Mouse (Mus musculus) monocyte, adult 2 months (primary cell): ENCODE results near the gene Zscan26.
A peak's percentile ranks its signal among the peaks of the same experiment; 100 is the strongest.
"Not testable (repeated sequence)": the region's sequence is repeated elsewhere in the genome, so short reads cannot be mapped to it uniquely, and the experiment has no call there.

ENCODE experiments used
- DNase-seq, 2 experiments: peaks; one replicate each; pipeline ENCODE4 v3.0.0; 2022; ENCODE audit warnings: low spot score in 2 of 2, low read depth in 1 of 2

Zscan26 gene

DNA sequence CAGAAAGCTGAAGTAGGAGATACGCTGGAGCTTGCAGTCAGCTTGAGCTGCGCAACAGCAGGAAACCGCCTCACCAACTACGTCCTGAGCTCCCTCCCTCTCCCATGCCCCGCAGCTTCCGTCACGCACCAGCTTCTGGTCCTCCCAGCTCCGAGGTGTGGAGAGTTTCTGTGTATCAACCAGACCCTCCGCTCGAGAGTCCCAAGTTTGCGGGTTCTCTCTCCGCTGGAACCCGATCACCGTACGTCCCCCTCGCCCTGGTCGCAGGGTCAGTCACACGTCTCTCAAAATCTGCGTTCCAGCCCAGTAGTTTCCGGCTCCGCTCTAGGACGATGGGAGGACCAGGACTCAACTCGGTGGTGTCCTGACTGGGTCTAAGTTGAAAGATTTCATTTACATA, at the start of gene Zscan26:
TSS of gene Zscan26 (minus strand) at position 282 of the 400 bp plus-strand sequence.
- DNase-seq: peak; percentile 22 to 75

DNA sequence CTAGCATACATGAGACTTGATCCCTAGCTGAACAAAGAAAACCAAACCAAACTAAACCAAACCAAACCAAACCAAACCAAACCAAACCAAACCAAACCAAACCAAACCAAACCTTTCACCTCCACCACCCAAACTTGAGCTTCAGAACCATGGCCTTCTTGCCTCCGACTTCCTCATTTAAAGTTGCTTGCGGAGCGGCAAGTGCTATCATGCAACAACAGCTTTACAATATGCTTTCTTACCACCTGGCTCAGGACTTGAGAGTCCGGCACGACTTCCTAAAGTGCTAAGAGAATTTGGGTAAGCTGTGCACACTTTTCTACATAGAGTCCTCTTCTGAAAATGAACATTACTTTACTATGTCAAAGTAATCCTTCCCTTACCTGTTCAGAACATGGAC, 48.8 kb upstream of the Zscan26 start:
- no peak for DNase-seq

DNA sequence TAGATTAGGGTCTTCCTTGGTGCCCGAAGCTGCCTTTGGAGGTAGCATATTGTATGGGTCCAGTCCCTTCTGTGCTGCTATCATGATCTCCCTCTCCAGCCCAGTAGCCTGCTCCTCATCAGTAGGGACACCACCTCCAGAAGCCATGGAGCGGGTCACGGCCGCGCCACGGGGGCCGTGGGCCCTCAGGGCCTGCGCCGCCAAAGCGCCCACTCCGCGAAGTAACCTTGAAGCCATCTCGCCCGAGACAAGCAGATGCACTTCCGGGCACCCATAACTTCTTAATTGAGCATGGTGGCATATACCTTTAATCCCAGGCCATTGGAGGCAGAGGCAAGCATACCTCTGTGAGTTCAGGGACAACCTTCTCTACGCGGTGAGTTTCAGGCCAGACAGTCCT, 47.7 kb upstream of the Zscan26 start, which contains the start of gene Gm11273:
TSS of gene Gm11273 (minus strand) at position 237 of the 400 bp plus-strand sequence.
- not testable (repeated sequence) for DNase-seq

DNA sequence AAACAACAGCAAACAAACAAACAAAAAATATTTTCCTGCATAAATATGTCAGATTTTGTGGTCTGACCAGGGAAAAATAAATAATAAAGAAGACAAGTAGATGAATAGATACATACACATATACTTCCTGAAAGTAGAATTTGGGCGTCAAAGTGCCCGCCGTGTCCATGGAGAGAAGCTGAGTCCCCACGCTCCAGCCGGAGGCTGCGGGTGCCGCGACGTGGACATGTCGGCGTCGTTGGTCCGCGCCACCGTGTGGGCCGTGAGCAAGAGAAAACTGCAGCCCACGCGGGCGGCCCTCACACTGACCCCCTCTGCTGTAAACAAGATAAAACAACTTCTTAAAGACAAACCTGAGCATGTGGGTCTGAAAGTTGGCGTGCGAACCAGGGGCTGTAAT, 41.5 kb upstream of the Zscan26 start, which contains the start of gene AK157302:
TSS of gene AK157302 (plus strand) at position 144 of the 400 bp plus-strand sequence.
- no peak for DNase-seq

DNA sequence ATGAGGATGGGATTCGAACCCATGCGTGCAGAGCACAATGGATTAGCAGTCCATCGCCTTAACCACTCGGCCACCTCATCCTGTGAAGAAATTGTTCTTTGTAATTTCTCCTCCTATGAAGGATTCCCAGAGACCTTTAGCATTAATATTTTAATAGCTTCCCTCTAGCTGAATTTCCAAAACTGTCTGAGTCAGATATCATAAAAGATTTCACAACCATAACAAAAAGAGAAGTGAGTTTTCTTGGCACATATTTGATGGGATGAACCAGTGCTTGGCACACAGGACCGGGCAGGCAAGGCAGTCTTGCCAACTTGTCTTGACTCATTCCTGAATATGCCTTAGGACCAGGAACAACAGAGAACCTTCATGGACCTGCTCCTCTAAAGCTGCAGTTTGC, 39.3 kb upstream of the Zscan26 start:
- no peak for DNase-seq

DNA sequence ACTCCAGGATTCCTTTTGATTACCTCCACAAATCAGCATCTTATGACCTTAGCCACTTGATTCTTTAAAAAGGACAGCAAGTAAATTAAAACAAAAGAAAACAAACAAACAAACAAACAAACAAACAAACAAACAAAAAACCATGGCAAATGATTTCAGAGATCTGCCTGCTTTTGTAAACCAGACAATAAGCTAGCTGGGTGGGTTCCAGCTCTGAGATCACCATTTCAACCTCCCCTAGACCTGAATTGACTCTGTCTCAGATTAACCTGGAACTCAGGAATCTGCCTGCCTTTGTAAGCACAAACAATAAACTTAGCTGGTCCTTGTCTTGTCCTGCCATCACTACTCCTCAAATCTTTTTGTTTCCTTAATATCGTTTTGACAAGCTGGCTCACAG, 33.4 kb upstream of the Zscan26 start:
- DNase-seq: no peak

DNA sequence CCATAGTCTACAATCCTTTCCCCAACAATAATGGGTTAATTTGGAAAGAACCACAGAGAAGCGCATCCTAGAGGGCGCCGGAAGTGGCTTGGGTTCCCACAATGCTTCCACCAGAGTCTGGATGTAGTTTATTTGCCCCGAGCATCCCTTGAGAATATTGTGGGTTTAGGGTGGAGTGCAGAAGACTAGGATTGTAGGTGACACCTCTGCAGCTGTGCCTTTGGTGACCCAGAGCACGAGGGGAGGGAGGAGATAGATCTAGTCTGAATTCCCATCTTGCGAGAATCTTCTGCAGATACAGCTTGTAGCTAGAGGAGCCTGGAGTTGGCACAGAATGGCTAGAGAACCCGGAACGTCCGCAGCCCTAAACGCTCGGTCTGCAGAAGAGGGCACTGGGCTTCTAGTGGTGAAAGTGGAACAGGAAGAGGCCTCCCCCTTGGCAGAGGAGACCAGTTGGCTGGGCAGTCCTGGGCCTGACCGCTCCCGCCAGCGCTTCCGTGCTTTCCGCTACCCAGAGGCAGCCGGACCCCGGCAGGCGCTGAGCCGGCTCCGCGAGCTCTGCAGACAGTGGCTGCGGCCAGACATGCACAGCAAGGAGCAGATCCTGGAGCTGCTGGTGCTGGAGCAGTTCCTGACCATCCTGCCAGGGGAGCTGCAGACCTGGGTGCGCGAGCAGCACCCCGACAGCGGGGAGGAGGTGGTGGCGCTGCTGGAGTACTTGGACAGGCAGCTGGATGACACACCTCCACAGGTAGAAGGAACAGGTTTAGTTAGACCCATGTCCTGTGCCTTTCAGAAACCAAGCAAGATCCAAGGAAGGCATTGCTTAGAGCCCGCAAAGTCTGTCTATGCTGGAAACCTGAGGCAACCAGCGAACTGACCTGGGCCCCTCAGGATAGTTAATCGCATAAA, 25.5 kb upstream of the Zscan26 start, which contains the start of the genes Zkscan4 and Gm10065:
TSS of gene Zkscan4 (plus strand) at position 149 of the 912 bp plus-strand sequence.
TSS of gene Gm10065 (minus strand) at position 683 of the 912 bp plus-strand sequence.
- peak in 1 of 2 experiments; percentile 3 for DNase-seq

DNA sequence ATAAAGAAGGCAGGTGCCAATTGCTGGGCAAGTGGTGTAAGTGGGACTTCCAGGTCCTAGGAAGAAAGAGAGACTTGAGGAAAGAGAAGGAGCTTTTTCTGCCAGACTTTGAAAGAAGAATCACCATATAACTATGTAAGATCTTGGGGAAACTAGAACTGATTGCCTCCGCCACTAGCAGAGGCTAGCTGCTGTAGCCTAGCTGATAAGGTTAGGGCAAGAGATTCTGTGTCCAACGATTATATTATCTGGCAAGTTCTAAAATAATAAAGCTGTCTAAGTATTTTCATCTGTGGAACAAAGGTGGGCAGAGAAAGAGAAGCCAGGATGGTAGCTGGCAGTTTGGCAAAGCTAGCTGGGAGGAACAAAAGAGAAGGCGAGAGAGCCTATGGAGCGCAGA, 18.9 kb upstream of the Zscan26 start:
- no peak for DNase-seq

DNA sequence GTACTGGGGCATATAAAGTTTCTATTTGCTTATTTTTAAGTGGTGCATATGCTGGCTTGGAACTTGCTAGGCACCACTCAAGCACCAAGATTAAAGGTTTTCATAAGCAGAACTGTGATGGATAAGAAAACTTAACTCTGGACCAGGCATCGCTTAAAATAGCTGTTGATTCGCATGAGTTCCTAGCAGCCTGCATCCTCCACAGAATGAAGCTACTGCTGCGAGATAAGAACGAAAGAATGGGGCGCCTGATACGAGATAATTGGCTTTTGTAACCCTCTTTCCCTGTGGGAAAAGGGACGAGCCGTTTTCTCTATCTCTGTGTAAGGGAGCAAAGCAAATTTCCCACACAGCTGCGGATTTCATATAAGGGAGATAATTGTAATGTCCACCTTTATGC, 15.6 kb upstream of the Zscan26 start:
- DNase-seq: no peak

DNA sequence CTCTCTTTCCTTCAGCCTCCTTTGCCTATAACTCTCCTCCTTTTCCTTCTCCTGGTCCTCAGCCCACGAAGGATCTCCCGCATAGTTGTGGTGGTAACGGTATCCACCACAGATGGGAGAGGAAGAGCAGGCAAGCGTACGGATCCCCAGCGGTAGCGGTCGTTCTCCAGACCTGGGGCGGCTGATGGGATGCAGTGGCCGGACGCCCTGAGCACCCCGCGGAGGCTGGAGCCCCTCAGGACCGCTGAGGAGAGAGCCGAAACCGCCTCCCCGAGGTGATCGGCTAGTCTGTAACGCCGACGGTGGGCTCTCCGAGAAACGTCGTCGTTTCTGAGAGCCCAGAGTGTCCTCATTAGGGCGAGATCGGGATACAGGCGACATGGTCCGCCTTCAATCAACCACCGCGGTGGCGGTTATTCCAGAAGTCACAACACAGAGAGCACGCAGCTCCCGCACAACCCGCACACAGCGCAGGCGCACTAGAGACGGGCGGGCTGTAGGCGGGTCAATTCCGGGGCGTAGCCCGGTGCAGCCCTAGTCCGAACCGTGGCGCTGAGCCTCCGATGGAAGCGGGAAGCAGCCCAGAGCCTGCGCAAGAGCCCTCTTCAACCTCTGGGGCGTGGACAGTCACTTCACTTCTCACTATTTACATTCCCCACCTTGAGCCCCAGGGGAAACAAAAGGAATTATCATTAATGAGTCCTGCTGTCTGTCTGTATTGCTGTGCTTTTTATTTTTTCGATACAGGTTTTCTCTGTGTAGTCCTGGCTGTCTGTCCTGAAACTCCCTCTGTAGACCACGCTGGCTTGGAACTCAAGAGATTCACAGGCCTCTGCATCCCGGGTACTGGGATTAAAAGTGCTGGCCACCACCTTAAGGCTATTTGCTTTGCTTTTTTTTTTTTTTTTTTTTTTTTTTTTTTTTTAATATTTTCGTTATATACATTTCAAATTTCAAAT, 14.8 kb upstream of the Zscan26 start, which contains the start of gene Nkapl:
TSS of gene Nkapl (minus strand) at position 449 of the 959 bp plus-strand sequence.
- peak; percentile 20 to 51 for DNase-seq

DNA sequence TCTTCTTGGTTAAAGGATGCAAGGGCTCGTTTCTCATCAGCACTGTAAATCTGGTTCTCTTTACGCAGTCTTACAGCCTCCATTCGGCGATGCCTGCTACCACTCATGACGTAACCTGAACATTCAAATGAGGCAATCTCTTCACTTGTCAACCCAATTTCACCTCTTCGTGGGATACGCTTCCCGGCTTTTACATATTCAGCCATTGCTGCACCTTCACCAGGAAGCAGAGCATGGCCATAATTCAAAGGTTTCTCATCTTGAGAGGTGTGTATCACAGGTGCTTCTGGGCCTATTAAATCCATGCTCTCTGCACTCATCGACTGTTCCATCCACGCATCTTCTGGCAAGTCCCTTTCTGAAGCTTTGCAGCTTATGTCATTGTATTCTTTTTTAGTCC, 13.8 kb upstream of the Zscan26 start:
- DNase-seq: no peak

DNA sequence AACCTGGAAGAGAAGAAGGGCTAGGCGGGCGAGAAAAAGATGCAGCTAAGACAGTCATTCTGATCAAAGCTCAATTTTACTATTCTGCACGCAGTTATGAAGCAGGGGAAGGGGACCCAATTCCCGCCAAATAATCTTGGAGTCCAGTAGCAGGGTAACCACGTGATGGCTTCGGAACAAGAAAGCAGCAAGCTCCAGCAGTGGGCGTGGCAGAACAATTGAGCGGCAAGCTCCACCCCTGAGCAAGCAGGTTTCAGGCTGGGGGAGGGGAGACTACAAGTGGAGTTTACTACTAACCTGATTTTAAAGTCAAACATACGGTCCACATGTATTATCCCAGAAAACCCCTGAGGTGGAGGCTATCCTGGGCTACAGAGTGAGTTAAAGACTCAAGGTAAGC, 9.0 kb upstream of the Zscan26 start:
- DNase-seq: not testable (repeated sequence)

DNA sequence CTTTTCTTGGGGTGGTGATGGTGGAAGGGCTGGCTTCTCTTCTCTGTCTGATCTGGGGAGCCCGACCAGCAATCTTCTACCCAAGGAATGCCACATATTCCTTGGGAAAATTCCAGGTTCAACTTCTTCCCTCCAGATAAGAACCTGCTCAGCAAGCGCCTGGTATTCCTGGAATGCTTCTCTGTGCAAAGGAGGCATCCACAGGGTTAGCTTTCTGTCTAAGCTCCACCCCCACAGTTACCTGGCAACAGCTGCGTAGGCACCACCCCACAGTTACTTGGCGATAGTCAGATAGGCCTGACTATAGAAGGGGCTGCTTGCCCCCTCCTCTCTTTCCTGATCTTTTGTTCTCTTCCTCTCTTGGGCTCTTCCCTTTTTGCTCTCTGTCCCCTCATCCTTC, 2.8 kb upstream of the Zscan26 start:
- DNase-seq: no peak

DNA sequence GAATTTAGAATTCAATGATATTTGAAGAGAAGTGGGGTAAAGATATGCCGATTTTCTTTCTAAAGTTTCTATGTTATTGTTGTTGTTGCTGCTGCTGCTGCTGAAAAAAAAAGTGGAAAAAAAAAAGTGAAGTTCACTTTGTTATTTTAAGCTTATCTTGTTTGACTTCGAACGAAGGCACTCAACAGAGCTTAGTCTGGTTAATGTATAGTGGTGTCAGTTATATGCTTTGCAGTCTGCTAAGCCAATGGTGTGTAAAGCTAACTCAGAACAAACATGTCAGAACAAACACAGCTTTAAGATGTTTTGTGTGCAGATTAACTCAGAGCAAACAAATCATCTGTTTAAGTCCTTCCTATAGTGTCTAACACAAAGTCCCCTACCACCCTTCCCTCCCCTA, 603 bp upstream of the Zscan26 start:
- DNase-seq: no peak

DNA sequence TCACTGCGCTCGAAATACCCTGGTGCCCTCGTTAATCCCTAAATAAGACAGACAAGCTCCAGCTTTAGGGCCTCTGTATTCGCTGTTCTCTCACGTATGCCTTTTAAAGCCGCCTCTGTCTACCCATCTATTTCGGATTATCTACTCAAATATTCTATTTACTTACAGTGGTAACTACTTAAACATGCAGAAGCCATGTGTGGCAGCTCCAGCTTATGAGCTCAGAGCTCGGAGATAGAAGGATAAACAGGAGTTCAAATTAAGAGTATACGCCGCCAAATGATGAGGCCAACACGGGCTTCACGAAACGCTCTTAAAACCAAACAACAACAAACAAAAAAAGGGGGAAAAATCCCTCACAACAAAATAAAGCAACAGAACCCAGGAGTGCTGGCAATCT, 488 bp downstream of the Zscan26 start:
- no peak for DNase-seq

DNA sequence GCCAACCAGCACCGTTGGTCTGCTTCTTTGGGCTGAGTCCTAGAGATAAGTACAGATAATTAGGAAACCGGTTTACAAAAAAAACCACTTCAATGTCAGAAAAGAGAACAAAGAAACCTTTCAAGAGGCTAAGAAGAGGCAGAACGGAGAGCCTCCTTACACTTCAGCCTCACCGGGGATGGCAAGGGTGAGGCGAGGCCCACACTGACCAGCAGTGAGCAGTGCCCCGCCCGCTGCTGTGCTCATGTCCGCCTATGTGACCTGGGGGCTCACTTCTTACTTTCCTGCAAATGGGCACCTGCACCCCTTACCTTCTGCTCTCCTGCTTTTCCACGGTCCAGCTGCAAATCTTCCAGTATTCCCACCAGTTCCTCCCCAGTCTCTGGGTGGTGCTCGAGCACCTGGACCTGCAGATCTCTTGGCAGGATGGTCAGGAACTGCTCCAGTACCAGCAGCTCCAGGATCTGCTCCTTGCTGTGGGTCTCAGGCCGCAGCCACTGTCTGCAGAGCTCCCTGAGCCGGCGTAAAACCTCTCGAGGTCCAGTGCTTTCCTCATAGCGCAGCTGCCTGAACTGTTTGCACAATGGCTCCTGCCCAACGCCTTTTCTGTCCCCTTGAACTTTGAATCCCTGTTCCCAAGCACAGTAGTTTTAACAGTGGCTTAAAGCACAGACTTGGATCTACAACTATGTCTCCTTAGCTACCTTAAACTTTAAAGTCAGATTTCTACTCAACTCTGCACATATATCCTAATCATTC, 5.5 kb downstream of the Zscan26 start:
- DNase-seq: no peak

DNA sequence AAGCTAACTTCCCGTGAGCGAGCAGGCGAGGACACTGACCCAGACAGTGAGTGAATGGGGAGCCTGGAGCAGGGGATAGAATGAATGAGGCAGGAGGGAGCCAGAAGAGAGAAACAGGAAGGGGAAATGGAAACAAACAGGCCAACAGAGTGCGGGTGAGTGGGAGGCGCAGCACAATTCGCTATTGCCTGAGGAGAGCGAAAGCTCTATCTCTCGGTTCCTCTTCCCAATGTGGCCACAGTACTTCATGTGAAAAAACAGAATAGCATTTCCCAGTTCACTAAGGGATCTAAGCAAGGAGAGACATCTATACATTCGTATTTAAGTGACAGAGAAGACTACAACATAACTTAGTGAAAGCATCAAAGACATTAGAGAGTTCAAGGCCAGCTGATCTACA, 6.7 kb downstream of the Zscan26 start:
- no peak for DNase-seq

DNA sequence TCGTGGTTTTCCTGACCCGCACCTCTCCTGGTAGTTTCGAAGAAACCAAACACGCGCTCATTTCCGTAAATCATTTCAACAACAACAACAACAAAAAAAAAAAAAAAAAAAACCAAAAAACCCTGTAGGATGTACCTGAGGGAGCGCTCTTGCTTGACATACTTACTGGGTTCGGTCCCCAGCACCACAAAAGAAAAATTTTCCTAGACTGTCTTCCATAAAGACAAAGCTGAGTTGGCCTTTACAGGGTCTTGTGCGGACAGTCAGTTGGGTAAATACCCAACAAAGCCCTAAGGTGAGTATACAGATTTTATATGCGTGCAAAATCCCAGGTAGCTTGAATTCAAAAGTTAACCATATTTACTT, 12.3 kb downstream of the Zscan26 start:
- no peak for DNase-seq

DNA sequence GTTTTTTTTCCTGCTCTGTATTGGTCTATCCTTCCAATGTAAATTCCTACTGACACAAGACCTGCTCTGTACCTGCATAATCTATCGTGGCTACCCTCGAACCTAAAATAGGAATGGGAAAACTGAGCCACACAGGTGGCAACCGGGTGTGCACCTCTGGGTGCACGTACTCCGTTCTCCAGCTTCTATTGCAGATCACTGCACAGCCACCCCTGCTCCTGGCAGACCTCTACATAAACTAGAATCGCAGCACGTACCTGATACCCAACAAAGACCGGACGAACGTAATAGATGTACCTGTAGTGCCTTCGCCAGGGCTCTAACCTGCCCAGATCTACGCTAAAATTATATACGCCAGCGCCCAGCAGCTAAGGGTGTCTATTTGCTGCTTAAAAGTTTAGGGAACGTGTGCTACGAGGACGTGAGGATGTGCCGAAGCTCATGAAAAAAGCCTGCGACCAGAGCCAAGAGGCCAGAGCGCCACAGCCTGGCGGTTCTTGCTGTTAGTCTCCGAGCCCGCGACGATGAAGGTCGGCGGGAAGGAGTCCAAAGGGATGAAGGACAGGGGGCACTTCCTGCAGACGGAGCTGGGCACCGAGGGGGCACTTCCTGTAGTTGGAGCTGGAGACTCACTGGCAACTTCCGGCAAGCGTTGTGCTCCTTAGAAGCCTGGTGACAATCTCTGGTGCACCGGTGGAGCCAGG, 12.9 kb downstream of the Zscan26 start, which contains the start of gene Pgbd1:
TSS of gene Pgbd1 (minus strand) at position 556 of the 704 bp plus-strand sequence.
- DNase-seq: no peak

DNA sequence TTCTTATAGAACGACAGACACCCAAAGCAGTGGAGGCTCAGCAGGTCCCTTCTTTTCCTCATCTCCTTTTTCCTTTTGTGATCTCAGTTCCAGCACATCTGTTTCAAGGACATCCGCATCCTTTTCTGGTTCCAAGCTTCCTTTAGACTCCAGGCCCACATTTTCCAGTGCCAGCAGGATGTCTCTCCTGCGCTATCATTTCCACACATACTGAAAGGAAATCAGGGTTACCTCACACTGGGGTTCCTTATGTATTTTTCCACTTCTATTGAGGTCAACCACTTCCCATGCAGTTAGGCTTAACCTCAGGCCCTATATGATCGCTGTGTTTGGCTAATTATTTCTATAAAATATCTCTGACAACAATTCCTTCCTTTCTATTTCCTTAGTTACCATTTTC, 18.1 kb downstream of the Zscan26 start:
- no peak for DNase-seq
